Mouse (Mus musculus) hindlimb bud, embryonic 11.5 days (tissue): Measurements from ENCODE around the gene Ifrd2.

Source experiments
- DNase-seq: peaks from one replicate; pipeline ENCODE4 v3.0.0-alpha.2; 2012; ENCODE audit warnings: low read depth, low spot score; ENCODE audit errors: extremely low spot score

Ifrd2 gene

GRCm38 (mm10) chr9:107618778-107619545 is 31.5 kb downstream of the Ifrd2 start:
- DNase-seq, result no peak

GRCm38 (mm10) chr9:107619546-107619879 is 32.1 kb downstream of the Ifrd2 start:
- no peak for DNase-seq

GRCm38 (mm10) chr9:107620954-107621353 is 33.5 kb downstream of the Ifrd2 start:
- no peak for DNase-seq

GRCm38 (mm10) chr9:107624539-107624938 is 37.1 kb downstream of the Ifrd2 start:
- DNase-seq, result no peak

GRCm38 (mm10) chr9:107624951-107625350 is 37.5 kb downstream of the Ifrd2 start:
- DNase-seq, result no peak

- no peak for DNase-seq
Measured at GRCm38 (mm10) chr9:107625351-107626128, 38.1 kb downstream of the Ifrd2 start.

GRCm38 (mm10) chr9:107626158-107626843 is 38.9 kb downstream of the Ifrd2 start:
- no peak for DNase-seq

GRCm38 (mm10) chr9:107626844-107627277 is 39.4 kb downstream of the Ifrd2 start:
- DNase-seq, result no peak

GRCm38 (mm10) chr9:107627387-107628255 is 40.2 kb downstream of the Ifrd2 start:
- no peak for DNase-seq

GRCm38 (mm10) chr9:107628721-107629410 is 41.4 kb downstream of the Ifrd2 start:
- no peak for DNase-seq

GRCm38 (mm10) chr9:107629411-107629730 is 41.9 kb downstream of the Ifrd2 start:
- no peak for DNase-seq

- no peak for DNase-seq
Measured at GRCm38 (mm10) chr9:107629901-107630425, 42.5 kb downstream of the Ifrd2 start.

- DNase-seq, result no peak
Measured at GRCm38 (mm10) chr9:107630576-107630975, 43.1 kb downstream of the Ifrd2 start.

GRCm38 (mm10) chr9:107631311-107631826 is 43.9 kb downstream of the Ifrd2 start:
- no peak for DNase-seq

- DNase-seq, result no peak
Measured at GRCm38 (mm10) chr9:107631861-107632260, 44.4 kb downstream of the Ifrd2 start.

GRCm38 (mm10) chr9:107632478-107632877 is 45.0 kb downstream of the Ifrd2 start:
- DNase-seq, result no peak

GRCm38 (mm10) chr9:107633091-107633660 is 45.7 kb downstream of the Ifrd2 start:
- DNase-seq, result no peak

GRCm38 (mm10) chr9:107633661-107634405 is 46.4 kb downstream of the Ifrd2 start:
- DNase-seq, result no peak
